Mouse (Mus musculus) erythroblast, embryonic 14.5 days (primary cell): ENCODE results near the gene Iqck. TPM values are rescaled to one million over a fixed set of nuclear protein-coding genes. Genes with fewer than 3 reads are reported as not detected.

Experiments used
- H3K27me3 ChIP-seq: 2 replicates; pipeline ENCODE4 v1.6.1; 2012; ENCODE audit warnings: inconsistent platforms; ENCODE audit not compliant: control insufficient read depth
- H3K36me3 ChIP-seq: 2 replicates; pipeline ENCODE4 v1.6.1; 2012; ENCODE audit warnings: mild to moderate bottlenecking, inconsistent platforms; ENCODE audit not compliant: control insufficient read depth
- H3K4me1 ChIP-seq: 2 replicates; pipeline ENCODE4 v1.6.1; 2012; ENCODE audit warnings: inconsistent platforms; ENCODE audit not compliant: control insufficient read depth
- H3K4me3 ChIP-seq: replicated peaks from 2 replicates; pipeline ENCODE3; 2012; ENCODE audit warnings: moderate library complexity, mild to moderate bottlenecking, inconsistent platforms
- H3K9me3 ChIP-seq: 2 replicates; pipeline ENCODE4 v1.6.1; 2012; ENCODE audit warnings: low read length, inconsistent platforms, mixed read lengths; ENCODE audit not compliant: control insufficient read depth
- GATA1 ChIP-seq: IDR thresholded peaks from 2 replicates; pipeline ENCODE4 v1.6.1; 2012; ENCODE audit warnings: low read length, inconsistent platforms, mixed read lengths
- TAL1 ChIP-seq: IDR thresholded peaks from 3 replicates; pipeline ENCODE4 v1.6.1; 2012; ENCODE audit warnings: low read length, inconsistent platforms, mixed read lengths
- polyA plus RNA-seq: library from polyadenylated mRNA; stranded (reverse); fragments of >175 nt; gene quantifications from 2 replicates; pipeline ENCODE4 v1.2.3, GENCODE M21; 2012

Gene Iqck
- polyA plus RNA-seq, 1 experiment: 0.01 TPM

DNA sequence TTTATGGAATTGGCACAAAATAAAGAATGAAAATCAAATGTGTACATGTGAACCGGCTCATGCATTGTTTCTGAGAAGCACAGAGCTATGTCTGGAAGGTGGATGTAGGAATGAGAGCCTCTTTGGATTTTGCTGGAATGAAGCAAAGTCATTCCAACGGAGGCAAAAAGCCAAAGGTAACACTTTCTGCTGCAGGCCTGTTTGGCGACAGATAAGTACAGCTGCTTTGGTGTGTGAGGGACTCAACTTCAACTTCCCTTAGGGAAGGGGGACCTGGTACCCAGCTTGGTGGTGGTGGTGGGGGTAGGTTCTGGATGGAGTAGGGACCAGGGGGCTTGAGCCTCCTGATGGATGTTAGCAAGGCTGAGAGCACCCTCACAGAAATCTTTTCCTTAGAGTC, 120.3 kb downstream of the Iqck start:
- Histone ChIP-seq H3K4me3 (no peak overlapping the region), H3K36me3 (no peaks in the 10 kb centered on the region), H3K27me3 (no peaks in the 10 kb centered on the region), H3K4me1 (no peaks in the 10 kb centered on the region), H3K9me3 (no peaks in the 10 kb centered on the region)
- no peak for TF ChIP-seq TAL1
- no peak for TF ChIP-seq GATA1

DNA sequence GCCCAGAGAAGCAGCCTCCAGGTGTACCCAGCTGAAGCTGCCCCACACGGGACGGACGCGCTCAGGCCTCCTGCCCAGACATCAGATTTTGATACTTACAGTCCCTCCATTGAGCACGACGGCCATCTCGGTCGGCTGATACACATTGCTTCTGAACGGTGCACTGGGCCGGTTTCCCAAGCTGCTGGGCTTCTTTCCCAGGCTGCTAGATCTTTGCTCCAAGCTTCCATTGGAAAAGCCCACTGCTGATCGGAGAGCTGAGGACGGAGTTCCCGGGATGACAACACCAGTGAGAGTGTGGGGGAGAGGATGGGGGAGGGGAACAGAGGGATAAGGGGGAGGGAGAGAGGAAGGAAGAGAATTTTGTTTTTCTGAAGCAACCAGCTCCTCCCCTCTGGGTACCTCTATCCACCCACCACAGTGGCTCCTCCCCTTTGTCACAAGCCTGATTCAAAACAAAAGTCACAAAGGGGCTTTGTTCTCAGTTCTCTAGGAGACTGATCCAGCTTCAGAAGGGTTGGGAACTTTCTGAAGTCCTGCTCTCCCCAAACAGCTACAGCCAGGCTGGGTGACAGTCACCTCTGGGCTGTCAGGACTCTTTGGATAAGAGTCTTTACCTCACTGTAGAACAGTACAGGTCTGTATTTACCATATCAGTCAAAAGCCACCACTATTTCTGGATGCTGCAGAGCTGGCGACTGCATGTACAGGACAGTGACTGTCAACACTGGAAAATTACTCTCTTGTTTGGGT, 121.0 kb downstream of the Iqck start:
- TF ChIP-seq TAL1 (no peak), GATA1 (no peak)
- Histone ChIP-seq H3K27me3 (no peaks in the 10 kb centered on the region), H3K36me3 (no peaks in the 10 kb centered on the region), H3K4me1 (no peaks in the 10 kb centered on the region), H3K4me3 (no peak overlapping the region), H3K9me3 (no peaks in the 10 kb centered on the region)

DNA sequence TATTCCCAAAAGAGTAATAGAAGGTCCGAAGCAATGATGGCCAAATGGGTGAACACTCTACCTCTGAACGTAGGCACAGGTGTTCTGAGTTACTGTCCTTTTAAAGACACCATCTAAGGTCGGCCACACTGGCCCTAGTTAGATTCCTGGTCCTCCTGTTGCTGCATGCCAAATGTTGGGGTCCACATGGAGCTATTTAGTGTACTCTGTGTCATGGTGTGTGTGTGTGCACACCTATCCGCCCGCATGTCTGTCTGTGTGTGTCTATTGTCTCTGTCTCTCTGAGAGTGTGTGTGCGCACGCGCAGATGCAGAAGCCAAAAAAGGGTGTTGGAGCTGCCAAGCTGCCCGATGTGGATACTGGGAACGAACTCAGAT, 121.6 kb downstream of the Iqck start:
- H3K4me1 ChIP-seq: no peaks in the 10 kb centered on the region
- TF ChIP-seq TAL1: no peak
- TF ChIP-seq GATA1: no peak
- no peaks in the 10 kb centered on the region for H3K27me3 ChIP-seq
- no peak overlapping the region for H3K4me3 ChIP-seq
- no peaks in the 10 kb centered on the region for H3K36me3 ChIP-seq
- no peaks in the 10 kb centered on the region for H3K9me3 ChIP-seq

GRCm38 (mm10) chr7:118979121-118979520, 123.6 kb downstream of the Iqck start:
- TF ChIP-seq TAL1: no peak
- TF ChIP-seq GATA1: no peak
- Histone ChIP-seq H3K36me3 (no peaks in the 10 kb centered on the region), H3K27me3 (no peaks in the 10 kb centered on the region), H3K4me1 (no peaks in the 10 kb centered on the region), H3K4me3 (no peak overlapping the region), H3K9me3 (no peaks in the 10 kb centered on the region)

GRCm38 (mm10) chr7:118979708-118980107, 124.2 kb downstream of the Iqck start:
- no peaks in the 10 kb centered on the region for H3K4me1 ChIP-seq
- TF ChIP-seq GATA1 (no peak), TAL1 (no peak)
- H3K27me3 ChIP-seq: no peaks in the 10 kb centered on the region
- H3K36me3 ChIP-seq: no peaks in the 10 kb centered on the region
- no peaks in the 10 kb centered on the region for H3K9me3 ChIP-seq
- H3K4me3 ChIP-seq: no peak overlapping the region

DNA sequence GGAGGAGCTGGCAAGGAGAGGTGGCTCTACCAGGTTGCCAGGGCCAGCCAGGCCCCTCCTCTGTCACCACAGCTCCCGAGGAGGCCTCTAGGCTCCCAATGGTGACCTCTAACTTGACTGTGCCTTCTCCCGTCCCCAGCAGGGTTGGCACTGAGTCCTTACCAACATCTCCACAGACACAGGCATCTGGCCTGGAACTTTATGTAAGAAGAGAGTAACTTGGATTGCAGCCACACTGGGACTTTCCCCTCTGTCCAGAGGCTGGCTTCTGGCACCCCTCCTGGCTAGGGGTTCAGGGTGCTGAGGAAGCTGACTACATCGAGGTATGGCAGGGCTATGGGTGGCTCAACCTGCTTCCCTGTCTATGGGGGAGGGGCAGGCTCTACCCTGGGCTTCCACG, 125.8 kb downstream of the Iqck start:
- TF ChIP-seq GATA1: no peak
- TF ChIP-seq TAL1: no peak

GRCm38 (mm10) chr7:118981831-118982230, 126.3 kb downstream of the Iqck start:
- TF ChIP-seq GATA1: no peak
- no peak for TF ChIP-seq TAL1
- Histone ChIP-seq H3K9me3 (no peaks in the 10 kb centered on the region), H3K4me3 (no peak overlapping the region), H3K27me3 (no peaks in the 10 kb centered on the region), H3K36me3 (no peaks in the 10 kb centered on the region), H3K4me1 (no peaks in the 10 kb centered on the region)

More for the DNA sequence above, 125.8 kb downstream of the Iqck start:
- Histone ChIP-seq H3K4me1 (no peaks in the 10 kb centered on the region), H3K9me3 (no peaks in the 10 kb centered on the region), H3K36me3 (no peaks in the 10 kb centered on the region), H3K4me3 (no peak overlapping the region), H3K27me3 (no peaks in the 10 kb centered on the region)

GRCm38 (mm10) chr7:118982586-118982985, 127.0 kb downstream of the Iqck start:
- Histone ChIP-seq H3K27me3 (no peaks in the 10 kb centered on the region), H3K4me3 (no peak overlapping the region), H3K4me1 (no peaks in the 10 kb centered on the region), H3K9me3 (no peaks in the 10 kb centered on the region), H3K36me3 (no peaks in the 10 kb centered on the region)
- TF ChIP-seq GATA1 (no peak), TAL1 (no peak)

DNA sequence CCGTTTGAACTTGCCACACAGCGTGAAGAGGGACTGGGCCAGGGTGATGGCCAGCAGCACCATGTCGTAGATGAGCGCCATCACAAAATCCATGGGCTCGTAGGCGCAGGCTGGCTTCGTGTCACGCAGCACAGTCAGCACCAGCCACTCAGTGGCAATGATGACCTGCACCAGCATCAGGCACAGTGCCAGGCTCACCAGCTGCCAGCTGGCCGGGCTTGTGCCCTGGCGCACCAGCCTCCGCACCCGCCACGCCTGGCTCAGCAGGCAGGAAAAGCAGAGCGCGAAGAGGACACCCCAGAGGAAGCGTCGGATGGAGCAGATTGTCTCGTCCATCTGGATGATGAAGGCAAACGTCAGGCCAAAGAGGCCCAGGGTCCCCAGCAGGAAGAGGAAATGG, 128.4 kb downstream of the Iqck start:
- no peak overlapping the region for H3K4me3 ChIP-seq
- H3K36me3 ChIP-seq: no peaks in the 10 kb centered on the region
- no peaks in the 10 kb centered on the region for H3K4me1 ChIP-seq
- H3K9me3 ChIP-seq: no peaks in the 10 kb centered on the region
- H3K27me3 ChIP-seq: no peaks in the 10 kb centered on the region
- TF ChIP-seq GATA1 (no peak), TAL1 (no peak)

GRCm38 (mm10) chr7:118985786-118986185, 130.2 kb downstream of the Iqck start:
- no peak for TF ChIP-seq TAL1
- no peak for TF ChIP-seq GATA1
- no peaks in the 10 kb centered on the region for H3K36me3 ChIP-seq
- no peak overlapping the region for H3K4me3 ChIP-seq
- H3K4me1 ChIP-seq: no peaks in the 10 kb centered on the region
- no peaks in the 10 kb centered on the region for H3K9me3 ChIP-seq
- no peaks in the 10 kb centered on the region for H3K27me3 ChIP-seq
